Mouse (Mus musculus) intestine, embryonic 15.5 days (tissue): ENCODE results near the gene Slc29a3. TPM values are rescaled to one million over a fixed set of nuclear protein-coding genes. Genes with fewer than 3 reads are reported as not detected.

Experiments
- ATAC-seq: fragments of 200-750 bp; cut with Nextera tagmentation; 2 replicates; pipeline ENCODE4 v1.8.0; 2017; ENCODE audit warnings: moderate TSS enrichment, moderate library complexity
- H3K27ac ChIP-seq: fragments of 300-500 bp; sonication (generic); 2 replicates; pipeline ENCODE4 v1.5.1; 2015; ENCODE audit warnings: mild to moderate bottlenecking, inconsistent platforms
- H3K27me3 ChIP-seq: fragments of 300-500 bp; sonication (generic); replicated peaks from 2 replicates; pipeline ENCODE4 v1.6.1; 2015; ENCODE audit warnings: inconsistent platforms
- H3K36me3 ChIP-seq: fragments of 300-500 bp; sonication (generic); 2 replicates; pipeline ENCODE4 v1.6.1; 2015; ENCODE audit warnings: inconsistent platforms
- H3K4me1 ChIP-seq: fragments of 300-500 bp; sonication (generic); replicated peaks from 2 replicates; pipeline ENCODE4 v1.6.1; 2015; ENCODE audit warnings: inconsistent platforms
- H3K4me2 ChIP-seq: fragments of 300-500 bp; sonication (generic); replicated peaks from 2 replicates; pipeline ENCODE4 v1.6.1; 2015; ENCODE audit warnings: mild to moderate bottlenecking, inconsistent platforms
- H3K4me3 ChIP-seq: fragments of 300-500 bp; sonication (generic); replicated peaks from 2 replicates; pipeline ENCODE4 v1.5.1; 2015; ENCODE audit warnings: inconsistent platforms
- H3K9ac ChIP-seq: fragments of 300-500 bp; sonication (generic); 2 replicates; pipeline ENCODE4 v1.6.1; 2015; ENCODE audit warnings: inconsistent platforms
- H3K9me3 ChIP-seq: fragments of 300-500 bp; sonication (generic); 2 replicates; pipeline ENCODE4 v1.6.1; 2016; ENCODE audit warnings: inconsistent platforms
- whole genome bisulfite sequencing: fragments of 180-500 bp; shearing (Covaris S2); methylation state at CpG from one replicate; pipeline ENCODE4 v1.1.7; 2015; 5-methylcytosine and 5-hydroxymethylcytosine counted together
- polyA plus RNA-seq: library from polyadenylated mRNA; unstranded; fragments of >200 nt; fragmentation: Nextera tagmentation; extraction: Ambion mirVana; gene quantifications from 2 replicates; pipeline ENCODE4 v1.2.1, GENCODE M21; 2015

Gene Slc29a3
- polyA plus RNA-seq, 1 experiment from 2014 or later: 9.1 TPM

DNA sequence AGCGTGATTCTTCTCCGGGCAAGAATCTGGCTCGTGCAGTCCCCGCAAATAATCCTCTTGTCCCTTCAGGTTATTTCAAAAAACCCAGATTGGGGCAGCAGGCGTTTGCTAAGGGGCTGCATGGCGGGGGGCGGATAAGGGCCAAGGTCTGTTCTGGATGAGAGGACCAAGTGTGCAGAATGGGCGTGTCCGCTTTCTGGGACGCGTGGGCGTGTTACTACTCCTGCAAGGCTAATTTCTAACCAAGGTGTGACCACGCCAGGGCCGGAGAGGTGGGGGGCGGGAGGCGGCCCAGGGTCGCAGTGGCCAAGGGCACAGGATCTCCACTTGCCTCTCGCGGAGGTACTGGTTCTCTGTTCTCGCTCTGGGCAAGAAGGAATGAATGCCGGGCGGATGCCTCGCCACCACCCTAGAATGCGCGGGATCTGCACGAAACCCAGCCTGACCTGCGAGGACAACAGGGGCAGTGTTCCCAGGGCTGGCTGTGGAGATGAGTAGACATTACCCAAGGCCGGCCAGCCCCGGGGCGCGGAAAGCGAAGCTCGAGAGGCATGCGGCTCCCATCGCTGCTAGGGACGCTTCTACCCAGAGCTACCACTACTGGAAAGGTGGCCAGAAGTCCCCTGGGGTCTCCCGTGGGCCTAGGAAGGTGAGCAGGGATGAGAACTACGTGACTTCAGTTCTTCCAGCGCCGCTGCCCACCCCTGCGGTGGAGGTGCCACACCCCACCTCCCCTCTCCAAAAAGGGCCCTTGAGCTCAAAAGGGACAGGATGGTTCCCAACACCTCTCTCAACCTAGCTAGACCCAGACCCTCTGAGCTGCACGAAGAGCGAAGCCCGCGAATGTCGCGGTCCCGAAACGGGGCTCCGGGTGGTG lies 66.6 kb downstream of the Slc29a3 start:
- 6% methylated on average over 50 of the region's 50 CpGs for WGBS

DNA sequence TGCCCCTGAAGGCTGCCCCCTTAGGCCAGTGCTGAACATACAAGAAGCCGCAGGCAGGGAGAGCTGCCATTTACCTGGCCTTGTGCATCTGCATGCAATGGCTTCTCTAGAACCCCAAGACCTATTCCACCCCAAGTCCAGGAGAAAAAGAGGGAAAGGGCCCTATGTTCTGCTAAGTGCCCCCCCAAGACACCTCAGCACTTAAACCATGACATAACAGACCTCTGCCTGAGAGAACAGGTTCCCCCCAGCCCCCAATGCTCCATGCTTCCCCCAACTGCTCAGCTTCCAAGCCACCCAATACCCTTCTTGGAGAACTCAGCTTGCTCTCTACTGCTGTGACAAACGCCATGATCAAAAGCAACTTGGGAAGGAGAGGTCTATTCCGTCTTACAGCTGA lies 73.7 kb downstream of the Slc29a3 start:
- Histone ChIP-seq H3K9ac (no peak overlapping the region), H3K27me3 (peaks cover 2% of the 10 kb centered on the region), H3K4me2 (no peak overlapping the region), H3K4me1 (no peaks in the 10 kb centered on the region), H3K27ac (no peak overlapping the region), H3K4me3 (no peak overlapping the region), H3K9me3 (no peaks in the 10 kb centered on the region), H3K36me3 (no peaks in the 10 kb centered on the region)
- no peak for ATAC-seq
- WGBS: 89% methylated on average over 3 of the region's 3 CpGs

More for the DNA sequence above, 66.6 kb downstream of the Slc29a3 start:
- H3K36me3 ChIP-seq: no peaks in the 10 kb centered on the region
- 0 out of 2 replicates have a peak overlapping the region, but pooled peaks have one; percentile 54 for H3K9ac ChIP-seq
- no peak for ATAC-seq
- peaks cover 15% of the 10 kb centered on the region for H3K4me1 ChIP-seq
- H3K27ac ChIP-seq: no peak overlapping the region
- peak overlapping the region; percentile 100 for H3K4me2 ChIP-seq
- peak overlapping the region; percentile 64 for H3K4me3 ChIP-seq
- no peaks in the 10 kb centered on the region for H3K9me3 ChIP-seq
- peaks cover 60% of the 10 kb centered on the region for H3K27me3 ChIP-seq

DNA sequence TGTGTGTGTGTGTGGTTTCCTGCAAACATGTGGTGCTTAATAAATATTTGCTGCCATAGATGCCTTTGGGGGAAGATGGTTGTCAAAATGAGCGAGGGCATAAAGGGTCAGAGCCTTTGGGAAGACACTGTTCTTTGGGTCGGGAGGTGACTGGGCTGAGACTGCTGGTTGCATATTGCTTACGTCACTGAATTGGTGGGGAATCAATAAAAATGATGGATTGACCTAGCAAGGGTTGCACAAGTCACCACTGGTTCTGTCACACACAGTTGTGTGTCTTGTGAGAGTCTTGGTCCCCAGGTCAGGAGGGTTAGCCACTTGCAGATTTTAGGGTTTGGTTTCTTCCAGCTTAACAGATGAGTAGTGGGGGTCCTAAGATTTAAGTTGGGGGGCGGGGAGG lies 75.3 kb downstream of the Slc29a3 start:
- no peak overlapping the region for H3K4me2 ChIP-seq
- ATAC-seq: no peak
- no peaks in the 10 kb centered on the region for H3K9me3 ChIP-seq
- WGBS: 60% methylated on average over 4 of the region's 4 CpGs
- no peak overlapping the region for H3K27ac ChIP-seq
- no peaks in the 10 kb centered on the region for H3K36me3 ChIP-seq
- H3K4me3 ChIP-seq: no peak overlapping the region
- no peaks in the 10 kb centered on the region for H3K27me3 ChIP-seq
- H3K4me1 ChIP-seq: no peaks in the 10 kb centered on the region
- H3K9ac ChIP-seq: no peak overlapping the region

DNA sequence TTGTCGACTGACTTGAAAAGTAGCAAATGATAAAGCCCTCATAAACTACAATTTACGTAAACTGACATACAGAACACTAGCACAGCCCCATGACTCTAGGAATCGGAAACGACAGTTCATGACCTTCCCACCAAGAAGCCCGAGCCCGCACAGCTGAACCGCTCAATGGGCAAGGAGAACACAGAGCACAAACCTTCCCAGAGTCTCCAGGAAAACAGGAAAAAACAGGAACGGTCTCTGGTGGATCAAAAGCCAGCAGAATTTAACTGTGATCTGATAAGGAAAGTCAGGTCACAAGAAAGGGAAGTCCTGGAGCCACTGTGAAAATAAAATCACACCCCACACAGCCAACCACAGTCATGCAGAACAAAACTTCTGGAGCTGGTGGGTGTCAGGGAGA lies 82.4 kb downstream of the Slc29a3 start:
- Histone ChIP-seq H3K4me1 (no peaks in the 10 kb centered on the region), H3K9ac (no peak overlapping the region), H3K4me2 (no peak overlapping the region), H3K9me3 (no peaks in the 10 kb centered on the region), H3K36me3 (no peaks in the 10 kb centered on the region), H3K27me3 (no peaks in the 10 kb centered on the region), H3K4me3 (no peak overlapping the region), H3K27ac (no peak overlapping the region)
- 58% methylated on average over 8 of the region's 8 CpGs for WGBS
- no peak for ATAC-seq

DNA sequence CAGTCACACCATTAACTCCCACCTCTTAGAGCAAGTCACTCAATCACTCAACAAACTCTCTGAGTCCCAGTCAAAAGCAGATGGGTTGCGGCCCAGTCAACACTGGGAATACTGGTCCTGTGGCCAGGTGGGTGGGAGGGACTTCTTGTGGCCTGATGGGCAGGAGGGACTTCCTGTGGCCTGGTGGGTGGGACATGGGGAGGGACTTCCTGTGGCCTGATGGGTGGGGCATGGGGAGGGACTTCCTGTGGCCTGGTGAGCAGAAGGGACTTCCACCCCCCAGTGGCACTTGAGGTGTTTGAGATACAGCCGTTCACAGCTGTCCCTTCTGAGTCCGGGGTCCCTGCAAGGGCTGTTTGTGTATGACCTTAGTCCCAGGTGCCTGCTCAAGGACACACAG lies 84.0 kb downstream of the Slc29a3 start:
- Histone ChIP-seq H3K27ac (no peak overlapping the region), H3K9me3 (no peaks in the 10 kb centered on the region), H3K36me3 (no peaks in the 10 kb centered on the region), H3K9ac (no peak overlapping the region), H3K4me3 (no peak overlapping the region), H3K27me3 (no peaks in the 10 kb centered on the region), H3K4me2 (no peak overlapping the region), H3K4me1 (no peaks in the 10 kb centered on the region)
- WGBS: 86% methylated on average over 3 of the region's 3 CpGs
- no peak for ATAC-seq

Other genes starting within 250 kb of the Slc29a3 start
- gene Cdh23, start 56.3 kb downstream of the Slc29a3 start, polyA plus RNA-seq: 0.44 and 0.67 TPM in 2 replicates
- gene Unc5b, start 78.8 kb upstream of the Slc29a3 start, polyA plus RNA-seq: 4.6 and 5.1 TPM in 2 replicates